Mouse (Mus musculus) spleen, embryonic (tissue): ENCODE data around the gene Ghitm.

ENCODE experiments used
- CTCF ChIA-PET: fragments of 350-600 bp; sonication (Branson Sonifier 250); formaldehyde crosslinking; loops from one replicate; lab custom pipeline; 2022; lab: Charles Lee

The Ghitm gene

DNA sequence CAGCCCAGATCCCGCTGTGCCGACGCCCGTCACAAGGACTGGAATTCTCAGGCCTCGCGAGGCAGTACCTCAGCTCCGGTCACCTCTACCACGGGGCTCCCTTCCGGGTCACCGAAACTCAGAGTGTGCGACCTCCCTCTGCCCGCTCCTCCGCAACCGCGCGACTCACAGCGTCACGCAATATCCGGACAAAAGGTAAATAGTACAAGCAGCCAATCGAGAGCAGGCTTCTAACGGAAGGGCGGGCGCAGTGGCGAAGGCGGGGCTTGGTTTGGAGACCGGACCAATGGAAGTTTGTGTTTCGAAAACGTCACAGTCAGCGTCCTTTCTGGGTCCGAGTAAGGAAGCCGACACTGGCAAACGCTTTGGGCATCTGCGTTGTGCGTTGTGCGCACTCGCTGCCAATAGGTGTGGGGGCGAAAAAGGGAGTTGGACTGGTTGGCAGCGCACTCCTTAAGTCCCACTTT lies at the start of gene Ghitm:
TSS of gene Ghitm (minus strand) at position 146 of the 467 bp plus-strand sequence.
- CTCF ChIA-PET: no interaction called here

- CTCF ChIA-PET: no interaction called here
Measured at GRCm38 (mm10) chr14:37184871-37185270, 49.8 kb upstream of the Ghitm start.

DNA sequence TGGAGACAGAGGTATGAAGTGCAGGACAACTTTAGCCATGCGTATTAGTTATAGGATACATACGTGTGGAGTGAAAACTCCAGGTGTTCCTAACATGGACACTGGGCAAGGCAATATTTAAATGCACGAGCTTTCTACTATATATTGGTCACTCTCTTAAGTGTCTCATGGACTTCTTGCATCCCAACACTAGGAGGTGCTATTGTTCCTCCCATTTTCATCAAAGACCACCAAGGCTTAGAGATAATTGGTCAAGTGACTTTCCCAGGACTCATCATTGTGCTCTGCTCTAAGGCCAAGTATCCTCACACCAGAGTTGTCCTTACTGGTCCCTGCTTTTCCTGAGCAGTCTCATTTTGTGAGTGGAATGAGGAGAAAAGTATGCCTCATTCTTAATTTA lies 39.4 kb upstream of the Ghitm start:
- CTCF ChIA-PET: no interaction called here

- CTCF ChIA-PET: no interaction called here
Measured at GRCm38 (mm10) chr14:37165266-37165926, 30.3 kb upstream of the Ghitm start.

GRCm38 (mm10) chr14:37164392-37165032 lies 29.4 kb upstream of the Ghitm start:
- CTCF ChIA-PET: no interaction called here

GRCm38 (mm10) chr14:37163277-37163956 lies 28.3 kb upstream of the Ghitm start:
- CTCF ChIA-PET: no interaction called here

DNA sequence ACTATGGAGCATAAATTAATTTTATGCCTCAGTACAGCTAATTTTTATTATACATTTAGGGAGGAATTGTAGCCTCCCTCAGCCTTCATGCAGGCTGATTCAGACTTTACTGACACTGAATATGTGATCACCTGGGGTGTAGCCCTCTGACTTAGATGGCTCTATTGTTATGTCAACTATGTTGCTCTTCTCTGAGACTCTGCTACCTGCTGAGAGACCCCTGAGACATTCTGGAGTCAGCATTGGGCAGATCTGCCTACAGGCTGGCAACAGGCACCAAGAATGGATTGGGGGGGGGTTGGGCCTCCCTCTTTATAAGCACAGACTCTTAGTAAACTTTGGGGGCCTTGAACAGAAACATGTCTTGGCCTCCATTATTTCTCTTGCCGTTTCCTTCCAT lies 19.3 kb upstream of the Ghitm start:
- CTCF ChIA-PET: no interaction called here

GRCm38 (mm10) chr14:37139051-37139710 lies 4.1 kb upstream of the Ghitm start:
- CTCF ChIA-PET: no interaction called here

DNA sequence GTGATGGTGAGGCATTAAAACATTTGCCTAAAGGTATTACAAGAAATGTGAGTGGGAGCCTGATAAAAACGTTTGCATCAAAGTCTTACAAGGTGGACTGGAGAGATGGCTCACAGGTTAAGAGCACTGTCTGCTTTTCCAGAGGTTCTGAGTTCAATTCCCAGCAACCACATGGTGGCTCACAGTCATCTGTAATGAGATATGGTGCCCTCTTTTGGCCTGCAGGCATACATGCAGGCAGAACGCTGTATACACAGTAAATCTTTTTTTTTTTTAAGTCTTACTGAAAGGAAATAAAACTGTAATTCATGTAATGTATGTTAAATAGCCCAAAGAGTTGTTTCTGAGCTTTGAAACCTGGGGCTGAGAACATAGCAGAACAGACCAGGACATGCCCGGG lies 2.5 kb upstream of the Ghitm start:
- CTCF ChIA-PET: interaction anchor here (0.7 kb wide), 1 partner anchor 228 kb away, joined by 4 read pairs; no protein-coding TSS in a partner anchor

- CTCF ChIA-PET: no interaction called here
Measured at GRCm38 (mm10) chr14:37136110-37136509, 1.0 kb upstream of the Ghitm start.

DNA sequence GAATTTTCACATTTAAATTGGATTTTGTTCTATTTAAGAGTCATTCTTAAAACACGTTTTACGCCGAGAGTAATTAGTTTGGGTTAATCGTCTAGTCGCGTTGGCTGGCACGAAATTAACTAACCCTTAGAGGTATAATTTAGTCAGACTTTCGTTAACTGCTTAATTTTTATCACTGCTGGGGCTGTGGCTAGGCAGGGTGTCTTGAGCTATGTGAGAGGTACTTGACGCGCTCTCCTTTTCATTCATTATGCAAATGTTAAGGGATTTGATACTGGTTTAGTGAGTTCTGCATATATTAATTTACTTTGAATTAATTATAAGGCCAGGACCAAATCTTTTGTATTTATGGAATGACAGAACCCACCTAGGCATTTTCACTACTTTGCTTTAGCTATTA lies 599 bp upstream of the Ghitm start:
- CTCF ChIA-PET: no interaction called here

DNA sequence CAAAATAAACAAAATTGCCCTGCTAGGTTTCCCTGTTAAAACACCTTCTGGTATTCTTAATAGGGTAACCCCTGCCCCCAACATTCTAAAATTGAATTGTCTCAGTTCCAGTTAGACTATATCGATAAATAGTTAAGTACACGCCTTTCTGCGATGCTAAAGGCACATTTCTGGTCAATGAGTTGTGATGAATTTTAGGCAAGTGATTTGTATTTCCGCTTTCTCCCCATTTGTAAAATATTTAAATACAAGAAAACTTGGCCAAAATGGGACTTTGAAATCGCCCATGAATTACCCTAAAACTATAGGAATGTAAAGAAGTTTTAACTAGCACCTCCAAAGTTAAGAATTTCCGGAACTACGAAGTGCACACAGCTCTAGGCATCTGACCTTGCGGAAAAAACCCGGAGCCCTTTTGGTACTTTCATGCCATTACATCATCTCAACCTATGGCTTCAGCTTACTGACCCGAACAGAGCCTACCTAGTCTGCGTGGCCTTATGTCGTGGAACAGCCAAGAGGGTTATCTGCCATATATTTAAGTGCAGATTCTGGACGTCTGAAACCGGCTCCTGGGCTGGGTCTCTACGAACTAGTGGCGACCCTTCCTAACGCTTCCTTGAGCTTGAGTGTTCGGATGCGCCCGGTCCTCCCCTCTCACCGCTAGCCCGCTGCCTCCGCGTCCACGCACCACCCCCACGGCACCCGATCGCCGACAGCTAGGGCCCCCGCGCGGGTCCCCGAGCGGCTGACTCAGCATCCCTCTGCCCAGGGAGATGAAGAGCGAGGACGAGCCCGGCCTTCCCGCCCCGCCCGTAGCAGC lies 557 bp downstream of the Ghitm start:
- CTCF ChIA-PET: no interaction called here

DNA sequence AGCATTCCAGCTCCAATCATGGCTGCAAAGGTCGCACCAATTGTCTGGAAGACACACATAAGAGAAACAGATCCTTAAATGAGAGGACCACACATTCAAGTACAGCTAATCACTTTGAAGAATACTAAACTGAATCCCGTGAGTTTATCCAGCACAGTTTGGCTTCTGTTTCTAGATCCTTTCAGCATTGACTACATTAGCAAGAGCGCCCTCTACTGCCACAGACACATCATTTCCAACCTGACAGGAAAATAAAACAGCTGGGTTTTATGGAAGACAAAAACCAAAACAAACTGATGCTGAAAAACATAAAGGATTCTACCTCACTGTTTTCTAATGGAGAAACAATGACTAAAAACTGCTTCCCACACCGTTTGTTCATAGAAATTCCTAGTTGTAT lies 7.4 kb downstream of the Ghitm start:
- CTCF ChIA-PET: no interaction called here

DNA sequence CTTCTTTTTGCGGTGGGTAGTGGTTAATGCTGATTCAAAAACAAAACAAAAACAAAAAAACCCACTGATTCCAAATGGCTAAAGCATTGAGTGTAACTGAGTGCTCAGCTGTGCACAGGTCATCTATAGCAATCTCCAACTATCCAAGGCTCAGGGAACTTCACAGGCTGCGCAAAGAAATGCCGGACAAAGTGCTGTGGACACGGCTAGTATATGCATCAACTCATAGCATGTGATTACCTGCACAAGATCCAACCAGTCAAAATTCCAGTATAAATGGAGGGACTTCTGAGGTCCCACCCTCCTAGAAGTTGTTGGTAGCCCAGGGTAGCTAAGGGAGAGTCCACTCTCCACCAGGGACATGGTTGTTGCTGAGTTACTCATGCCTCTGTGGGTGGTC lies 15.8 kb downstream of the Ghitm start:
- CTCF ChIA-PET: no interaction called here

DNA sequence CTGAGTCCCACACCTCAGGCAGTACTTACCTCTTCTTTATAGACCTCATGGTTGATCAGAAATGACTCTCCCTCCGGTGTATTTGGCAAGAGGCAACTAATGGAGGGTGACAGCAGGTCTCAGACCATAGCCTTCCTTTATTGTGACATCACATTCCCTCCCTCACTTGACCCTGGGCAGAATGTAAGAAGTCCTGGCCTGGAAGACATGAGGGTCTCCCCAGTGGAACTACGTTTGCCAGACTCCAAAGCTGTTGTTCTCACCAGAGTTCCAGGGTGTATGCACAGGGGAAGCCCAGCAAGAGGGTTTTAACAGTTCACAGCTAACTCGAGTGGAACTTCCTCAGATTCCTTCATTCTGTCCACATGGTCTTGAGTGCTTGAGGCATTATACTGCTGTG lies 21.1 kb downstream of the Ghitm start, which contains the start of gene 2610528A11Rik:
TSS of gene 2610528A11Rik (minus strand) at position 101 of the 400 bp plus-strand sequence.
- CTCF ChIA-PET: no interaction called here

GRCm38 (mm10) chr14:37112931-37113330 lies 22.1 kb downstream of the Ghitm start:
- CTCF ChIA-PET: no interaction called here

- CTCF ChIA-PET: no interaction called here
Measured at GRCm38 (mm10) chr14:37111371-37111770, 23.7 kb downstream of the Ghitm start.

DNA sequence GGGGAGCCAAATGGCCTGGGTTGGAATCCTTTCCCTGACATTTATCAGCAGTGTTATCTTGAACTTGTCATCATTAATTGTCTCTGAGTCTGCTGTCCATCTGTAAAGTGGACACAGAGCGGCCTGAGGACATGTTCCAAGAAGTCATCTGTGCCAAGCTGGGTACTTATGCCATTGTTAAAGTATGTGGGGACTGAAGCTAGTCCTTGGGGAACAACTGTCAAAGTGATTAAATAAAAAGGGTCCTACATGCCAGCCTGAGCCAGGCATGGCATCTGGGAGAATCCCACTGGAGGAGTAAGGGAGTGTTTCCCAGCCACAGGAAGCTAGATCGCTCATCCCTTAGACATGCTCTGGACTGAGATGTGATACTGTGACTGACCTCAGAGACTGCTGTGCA lies 24.6 kb downstream of the Ghitm start:
- CTCF ChIA-PET: no interaction called here

GRCm38 (mm10) chr14:37109975-37110374 lies 25.1 kb downstream of the Ghitm start:
- CTCF ChIA-PET: no interaction called here

GRCm38 (mm10) chr14:37109460-37109859 lies 25.6 kb downstream of the Ghitm start:
- CTCF ChIA-PET: no interaction called here

- CTCF ChIA-PET: no interaction called here
Measured at GRCm38 (mm10) chr14:37105846-37106245, 29.2 kb downstream of the Ghitm start.
